Mouse (Mus musculus) hindbrain, embryonic 11.5 days (tissue): ENCODE data around the gene Tmem125. TPM values are rescaled to one million over a fixed set of nuclear protein-coding genes. Genes with fewer than 3 reads are reported as not detected.
"Not testable (repeated sequence)": the region's sequence is repeated elsewhere in the genome, so short reads cannot be mapped to it uniquely, and the experiment has no call there.

Source experiments
- ATAC-seq: fragments of 200-750 bp; cut with Nextera tagmentation; 2 replicates; pipeline ENCODE4 v1.8.0; 2017; ENCODE audit warnings: mild to moderate bottlenecking, moderate TSS enrichment, moderate library complexity; ENCODE audit not compliant: low FRiP score
- DNase-seq: peaks from one replicate; pipeline ENCODE4 v3.0.0-alpha.2; 2015; ENCODE audit warnings: low spot score
- H3K27ac ChIP-seq: fragments of 300-500 bp; sonication (generic); 2 replicates; pipeline ENCODE4 v1.5.1; 2014; ENCODE audit warnings: mild to moderate bottlenecking, low read depth, low read length
- H3K27me3 ChIP-seq: fragments of 300-500 bp; sonication (generic); 2 replicates; pipeline ENCODE4 v1.6.1; 2014; ENCODE audit warnings: mild to moderate bottlenecking, low read length, moderate library complexity, mixed read lengths; ENCODE audit not compliant: control insufficient read depth, insufficient read depth
- H3K36me3 ChIP-seq: fragments of 300-500 bp; sonication (generic); 2 replicates; pipeline ENCODE4 v1.6.1; 2014; ENCODE audit warnings: mild to moderate bottlenecking, low read length, moderate library complexity, mixed read lengths; ENCODE audit not compliant: control insufficient read depth, insufficient read depth
- H3K4me1 ChIP-seq: fragments of 300-500 bp; sonication (generic); replicated peaks from 2 replicates; pipeline ENCODE4 v1.6.1; 2014; ENCODE audit warnings: low read length, mixed read lengths; ENCODE audit not compliant: control insufficient read depth, insufficient read depth
- H3K4me2 ChIP-seq: fragments of 300-500 bp; sonication (generic); replicated peaks from 2 replicates; pipeline ENCODE4 v1.6.1; 2014; ENCODE audit warnings: mild to moderate bottlenecking, low read depth, low read length
- H3K4me3 ChIP-seq: fragments of 300-500 bp; sonication (generic); 2 replicates; pipeline ENCODE4 v1.5.1; 2014; ENCODE audit warnings: low read depth, low read length
- H3K9ac ChIP-seq: fragments of 300-500 bp; sonication (generic); 2 replicates; pipeline ENCODE4 v1.6.1; 2014; ENCODE audit warnings: low read depth, low read length
- H3K9me3 ChIP-seq: fragments of 300-500 bp; sonication (generic); 2 replicates; pipeline ENCODE4 v1.6.1; 2016; ENCODE audit warnings: low read length; ENCODE audit not compliant: control insufficient read depth
- WGBS: fragments of 180-500 bp; shearing (Covaris S2); extraction: QIAGEN DNeasy Blood & Tissue Kit; methylation state at CpG from one replicate; pipeline ENCODE4 v1.1.7; 2014; 5-methylcytosine and 5-hydroxymethylcytosine counted together
- polyA plus RNA-seq: library from polyadenylated mRNA; unstranded; fragments of >200 nt; fragmentation: Nextera tagmentation; extraction: Ambion mirVana; gene quantifications from 2 replicates; pipeline ENCODE4 v1.2.1, GENCODE M21; 2014

Tmem125 gene
- polyA plus RNA-seq, 1 experiment from 2014 or later, result 0.40 TPM

GRCm38 (mm10) chr4:118569320-118569719 lies 25.5 kb upstream of the Tmem125 start:
- H3K27ac ChIP-seq, result no peak overlapping the region
- WGBS, result 77% methylated on average over 23 of the region's 23 CpGs
- no peak for DNase-seq

GRCm38 (mm10) chr4:118568709-118569108 lies 24.9 kb upstream of the Tmem125 start:
- Histone ChIP-seq H3K4me3 (no peak overlapping the region), H3K9ac (no peak overlapping the region), H3K27me3 (0 out of 2 replicates have a peak, but pooled peaks cover 3% of the 10 kb centered on the region), H3K27ac (no peak overlapping the region), H3K9me3 (no peaks in the 10 kb centered on the region), H3K4me1 (no peaks in the 10 kb centered on the region), H3K4me2 (no peak overlapping the region), H3K36me3 (no peaks in the 10 kb centered on the region)
- DNase-seq (no peak), ATAC-seq (no peak)
- 80% methylated on average over 10 of the region's 10 CpGs for WGBS

More at GRCm38 (mm10) chr4:118569320-118569719, 25.5 kb upstream of the Tmem125 start:
- Histone ChIP-seq H3K9me3 (no peaks in the 10 kb centered on the region), H3K4me1 (no peaks in the 10 kb centered on the region), H3K9ac (no peak overlapping the region), H3K4me2 (no peak overlapping the region), H3K4me3 (no peak overlapping the region), H3K27me3 (0 out of 2 replicates have a peak, but pooled peaks cover 3% of the 10 kb centered on the region), H3K36me3 (no peaks in the 10 kb centered on the region)
- ATAC-seq, result no peak

- Histone ChIP-seq H3K4me2 (no peak overlapping the region), H3K27ac (no peak overlapping the region), H3K4me3 (no peak overlapping the region), H3K9me3 (no peaks in the 10 kb centered on the region), H3K9ac (no peak overlapping the region), H3K4me1 (no peaks in the 10 kb centered on the region), H3K36me3 (no peaks in the 10 kb centered on the region), H3K27me3 (no peaks in the 10 kb centered on the region)
- ATAC-seq (0 out of 2 replicates have a peak, but pooled peaks have one; percentile 22), DNase-seq (peak; percentile 79)
- 34% methylated on average over 7 of the region's 7 CpGs for WGBS
These were observed 22.4 kb upstream of the Tmem125 start for GRCm38 (mm10) chr4:118566161-118566676.

GRCm38 (mm10) chr4:118564926-118565279 lies 21.1 kb upstream of the Tmem125 start:
- Histone ChIP-seq H3K9me3 (no peaks in the 10 kb centered on the region), H3K36me3 (no peaks in the 10 kb centered on the region), H3K27ac (no peak overlapping the region), H3K27me3 (no peaks in the 10 kb centered on the region), H3K4me1 (no peaks in the 10 kb centered on the region), H3K9ac (no peak overlapping the region), H3K4me3 (no peak overlapping the region), H3K4me2 (no peak overlapping the region)
- ATAC-seq (no peak; the same call in 1 of the 2 replicates), DNase-seq (no peak)
- 59% methylated on average over 3 of the region's 3 CpGs for WGBS

GRCm38 (mm10) chr4:118564062-118564925 lies 20.4 kb upstream of the Tmem125 start:
- ATAC-seq (no peak), DNase-seq (no peak)
- 84% methylated on average over 13 of the region's 13 CpGs for WGBS
- H3K27me3 ChIP-seq, result no peaks in the 10 kb centered on the region
- no peak overlapping the region for H3K4me3 ChIP-seq
- H3K4me1 ChIP-seq, result no peaks in the 10 kb centered on the region
- no peak overlapping the region for H3K4me2 ChIP-seq
- H3K27ac ChIP-seq, result no peak overlapping the region
- no peak overlapping the region for H3K9ac ChIP-seq
- H3K36me3 ChIP-seq, result no peaks in the 10 kb centered on the region
- H3K9me3 ChIP-seq, result no peaks in the 10 kb centered on the region

GRCm38 (mm10) chr4:118553039-118553649 lies 9.3 kb upstream of the Tmem125 start:
- Histone ChIP-seq H3K9ac (no peak overlapping the region), H3K4me1 (no peaks in the 10 kb centered on the region), H3K4me2 (no peak overlapping the region), H3K4me3 (no peak overlapping the region), H3K9me3 (no peaks in the 10 kb centered on the region), H3K27me3 (no peaks in the 10 kb centered on the region), H3K36me3 (no peaks in the 10 kb centered on the region), H3K27ac (no peak overlapping the region)
- DNase-seq (no peak), ATAC-seq (no peak)
- WGBS, result 93% methylated on average over 3 of the region's 3 CpGs

- 86% methylated on average over 10 of the region's 10 CpGs for WGBS
- ATAC-seq, H3K4me3 ChIP-seq: not testable (repeated sequence)
These were observed 4.3 kb upstream of the Tmem125 start for GRCm38 (mm10) chr4:118548130-118548480.

GRCm38 (mm10) chr4:118547424-118548129 lies 3.7 kb upstream of the Tmem125 start:
- not testable (repeated sequence) for ATAC-seq, H3K27me3 ChIP-seq, DNase-seq, H3K4me2 ChIP-seq, H3K4me3 ChIP-seq, H3K4me1 ChIP-seq, H3K27ac ChIP-seq, H3K36me3 ChIP-seq, H3K9me3 ChIP-seq, H3K9ac ChIP-seq
- WGBS, result 91% methylated on average over 22 of the region's 23 CpGs

More at GRCm38 (mm10) chr4:118548130-118548480, 4.3 kb upstream of the Tmem125 start:
- H3K9me3 ChIP-seq, H3K27ac ChIP-seq, H3K36me3 ChIP-seq, H3K27me3 ChIP-seq, H3K4me1 ChIP-seq, H3K9ac ChIP-seq, H3K4me2 ChIP-seq: not testable (repeated sequence)
- peak; percentile 45 for DNase-seq
